Mouse (Mus musculus) layer of hippocampus, adult 9-11 months (tissue): Measurements from ENCODE around the gene Zfyve28.

ENCODE experiments used
- DNase-seq: peaks from one replicate; pipeline ENCODE4 v3.0.0; 2022

Zfyve28 gene

DNA sequence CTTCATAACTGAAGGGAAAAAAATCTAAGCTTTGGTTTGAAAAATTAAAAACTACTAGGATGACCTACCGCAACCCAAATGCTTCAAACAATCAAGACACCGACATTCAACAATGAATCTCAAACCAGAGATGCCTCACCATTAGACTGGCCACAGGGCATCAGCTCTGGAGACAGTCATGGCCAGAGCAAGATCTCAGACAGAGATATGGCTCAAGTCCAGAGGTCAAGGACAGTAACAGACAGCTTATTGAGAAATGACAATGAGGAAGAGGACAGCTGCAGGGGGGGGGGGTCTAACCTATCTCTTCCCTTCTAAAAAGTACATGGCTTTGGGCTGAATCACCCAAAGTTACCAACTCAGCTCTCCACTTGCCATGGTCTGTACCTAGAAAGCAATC, 3.0 kb downstream of the Zfyve28 start:
- no peak for DNase-seq

DNA sequence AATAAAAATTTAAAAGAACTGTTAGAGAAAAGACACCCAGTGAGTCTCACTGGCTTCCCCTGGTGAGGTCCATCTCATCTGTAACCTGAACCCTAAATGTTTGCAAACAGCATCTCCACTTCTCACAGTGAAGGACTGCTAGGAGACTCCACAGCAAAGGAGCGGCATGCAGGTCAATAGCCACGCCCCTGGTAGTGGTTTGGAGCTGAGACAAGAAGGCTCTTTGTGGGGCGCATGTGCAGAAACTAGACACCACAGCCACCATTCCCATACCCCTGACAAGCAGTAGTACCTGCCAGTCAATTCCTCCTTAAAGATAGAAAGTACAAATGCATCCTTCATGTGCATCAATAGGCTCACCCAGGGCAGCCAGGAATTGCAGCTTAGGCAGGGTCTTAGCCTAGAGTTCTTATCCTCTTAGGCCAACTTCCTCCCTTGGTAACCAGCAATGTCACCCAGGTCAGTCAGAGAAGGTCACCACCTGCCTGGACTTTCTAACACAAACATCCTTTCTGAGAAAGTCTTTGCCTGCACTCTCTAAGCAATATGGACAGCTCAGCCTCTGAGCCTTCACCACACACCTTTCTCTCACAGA, 4.0 kb downstream of the Zfyve28 start:
- DNase-seq: no peak

DNA sequence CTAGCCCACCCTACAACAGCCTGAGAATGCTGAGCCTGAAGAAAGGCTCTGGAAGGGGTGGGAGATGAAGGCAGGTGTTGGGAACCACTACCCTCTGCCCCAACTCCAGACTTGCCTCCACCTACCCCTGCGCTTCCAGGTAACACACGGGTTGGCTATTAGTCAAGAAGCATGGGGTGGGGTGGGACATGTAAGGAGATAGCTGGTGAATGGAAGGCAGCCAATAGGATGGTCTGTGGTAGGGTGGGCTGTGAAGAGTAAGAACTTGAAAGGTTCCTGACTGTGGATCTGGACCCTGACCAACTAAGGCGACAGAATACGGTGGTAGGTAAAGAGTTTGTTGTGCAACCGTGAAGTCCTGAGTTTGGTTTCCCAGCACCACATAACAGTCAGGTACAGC, 4.9 kb downstream of the Zfyve28 start:
- no peak for DNase-seq

DNA sequence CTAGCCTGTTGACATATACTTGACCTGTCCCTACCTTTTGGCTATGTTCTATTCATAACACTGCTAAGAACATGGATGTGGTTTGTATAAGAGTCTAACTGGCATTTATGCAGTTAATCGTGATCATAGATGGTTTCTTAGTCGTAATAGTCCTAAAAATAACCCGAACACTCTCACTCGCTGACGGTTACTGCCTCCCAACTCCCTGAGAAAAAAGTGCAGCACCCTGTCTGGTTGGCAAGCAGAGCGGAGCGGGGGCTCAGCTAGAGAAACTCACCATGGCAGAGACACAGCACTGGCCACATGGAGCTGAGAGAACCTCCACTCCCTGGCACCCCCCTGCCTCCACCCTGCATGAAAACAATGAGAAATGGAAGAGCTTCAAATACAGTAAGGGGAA, 7.3 kb downstream of the Zfyve28 start:
- no peak for DNase-seq

DNA sequence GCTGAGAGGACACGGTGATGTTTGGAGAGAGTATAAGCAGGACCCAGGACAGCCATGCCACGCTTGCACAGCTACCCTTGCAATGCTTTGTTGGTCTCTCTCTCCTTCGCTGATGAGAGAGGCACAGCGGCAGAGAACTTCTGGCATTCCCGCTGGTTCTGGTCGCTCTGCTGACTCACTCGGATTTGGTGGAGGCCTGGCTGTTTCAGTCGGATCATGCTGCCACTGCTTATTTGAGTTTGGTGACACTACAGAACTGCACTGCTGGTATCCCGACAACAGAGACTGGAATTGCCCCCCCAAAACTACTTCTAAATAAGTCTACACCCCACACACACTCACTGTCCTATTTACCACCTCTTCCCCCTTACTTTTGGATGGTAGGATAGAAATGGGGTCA, 9.0 kb downstream of the Zfyve28 start:
- DNase-seq: no peak

DNA sequence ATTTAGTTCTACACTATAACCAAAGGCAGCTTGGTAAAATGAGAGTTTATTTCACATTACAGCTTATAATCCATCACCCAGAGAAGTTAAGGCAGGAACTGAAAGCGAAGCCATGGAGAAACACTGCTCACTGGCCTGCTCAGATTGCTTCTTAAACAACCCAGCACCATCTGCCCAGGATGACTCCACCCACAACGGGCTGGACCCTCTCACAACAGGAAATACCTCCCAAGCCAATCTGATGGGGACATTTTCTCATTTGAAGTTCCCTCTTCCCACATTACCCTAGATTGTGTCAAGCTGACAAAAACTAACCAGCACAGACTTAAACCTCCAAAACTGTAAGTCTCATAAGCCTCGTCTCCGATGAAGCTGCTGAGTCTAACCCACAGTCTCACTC, 10.2 kb downstream of the Zfyve28 start:
- DNase-seq: no peak

GRCm38 (mm10) chr5:34276746-34277145, 11.5 kb downstream of the Zfyve28 start:
- peak; percentile 51 for DNase-seq

GRCm38 (mm10) chr5:34276191-34276590, 12.1 kb downstream of the Zfyve28 start:
- no peak for DNase-seq

GRCm38 (mm10) chr5:34274676-34275293, 13.5 kb downstream of the Zfyve28 start:
- no peak for DNase-seq

- DNase-seq: no peak
Measured at GRCm38 (mm10) chr5:34274268-34274667, 14.0 kb downstream of the Zfyve28 start.

- DNase-seq: no peak
Measured at GRCm38 (mm10) chr5:34273251-34273681, 15.0 kb downstream of the Zfyve28 start.

GRCm38 (mm10) chr5:34271743-34272142, 16.5 kb downstream of the Zfyve28 start:
- DNase-seq: no peak

GRCm38 (mm10) chr5:34269921-34270465, 18.3 kb downstream of the Zfyve28 start:
- no peak for DNase-seq

DNA sequence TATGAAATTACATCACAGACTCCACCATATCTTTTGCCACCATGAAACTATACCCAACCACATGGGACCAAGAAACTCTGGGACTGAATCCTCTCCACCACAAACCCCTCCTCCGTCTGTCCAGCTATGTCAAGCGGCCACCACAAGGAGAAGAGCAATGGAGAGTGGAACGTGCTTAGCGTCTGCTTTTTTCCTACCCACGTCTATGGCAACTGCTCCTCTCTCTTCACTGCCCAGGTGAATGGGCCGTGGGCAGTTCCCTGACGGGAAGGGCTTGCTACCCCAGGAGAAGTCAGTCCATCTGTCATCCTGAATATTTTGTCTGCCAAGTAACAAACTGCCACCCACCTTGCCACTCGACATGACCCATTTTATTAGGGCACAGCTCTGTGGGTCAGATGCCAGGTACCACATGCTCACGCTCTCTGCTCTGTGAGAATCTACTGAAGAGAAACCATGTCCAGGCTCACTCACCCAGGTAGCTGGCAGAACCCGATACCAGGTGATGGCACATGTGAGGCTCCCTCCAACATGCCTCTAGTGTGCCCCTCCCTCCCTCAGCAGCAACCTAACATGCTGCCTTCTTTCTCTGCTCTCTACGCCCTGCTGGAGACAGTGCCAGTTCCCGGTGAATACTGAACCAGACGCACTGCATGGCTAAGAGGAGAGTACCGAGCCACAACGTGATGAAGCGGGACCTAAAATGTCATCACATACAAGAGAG, 18.9 kb downstream of the Zfyve28 start:
- no peak for DNase-seq

DNA sequence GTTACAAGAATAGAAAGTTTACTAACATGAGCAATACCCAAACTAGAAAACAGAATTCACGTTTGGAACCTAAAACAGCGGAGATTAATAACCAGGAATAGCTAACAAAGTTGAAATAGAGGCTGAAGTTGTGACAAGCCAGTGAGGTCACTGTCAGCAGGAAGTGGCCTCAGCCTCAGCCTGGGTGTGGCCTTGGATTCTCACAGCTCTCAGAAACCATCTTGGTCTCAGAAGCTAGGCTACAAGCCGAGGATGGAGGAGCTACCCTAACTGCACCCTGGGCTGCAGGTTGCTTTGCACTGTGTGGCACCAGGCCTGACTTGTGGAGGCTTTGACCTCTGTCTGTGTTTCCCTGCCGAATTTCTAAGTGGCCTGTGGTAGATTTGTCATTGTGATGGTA, 22.2 kb downstream of the Zfyve28 start:
- no peak for DNase-seq

DNA sequence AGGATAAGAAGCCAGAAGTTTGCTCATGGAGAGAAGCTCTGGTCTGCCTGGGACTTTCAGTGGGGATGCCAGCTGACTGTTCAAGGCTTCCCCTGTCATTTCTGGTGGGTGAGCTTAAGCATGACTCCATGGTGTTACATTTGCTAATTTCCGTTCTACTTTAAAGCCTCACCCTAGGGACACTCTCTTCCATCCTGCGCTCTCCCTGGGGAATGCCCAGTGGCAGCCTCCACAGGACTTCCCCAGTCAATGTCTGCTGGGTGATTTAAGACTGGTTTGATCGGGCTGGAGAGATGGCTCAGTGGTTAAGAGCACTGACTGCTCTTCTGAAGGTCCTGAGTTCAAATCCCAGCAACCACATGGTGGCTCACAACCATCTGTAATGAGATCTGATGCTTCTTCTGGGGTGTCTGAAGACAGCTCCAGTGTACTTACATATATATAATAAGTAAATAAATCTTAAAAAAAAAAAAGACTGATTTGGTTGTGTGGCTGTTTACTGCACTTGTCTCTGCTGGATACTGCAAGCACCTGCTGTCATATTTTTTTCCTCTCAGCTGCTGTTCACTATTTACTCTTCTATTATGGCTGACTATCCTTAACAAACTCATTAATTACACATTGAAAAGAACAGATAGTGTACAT, 29.0 kb downstream of the Zfyve28 start:
- no peak for DNase-seq

DNA sequence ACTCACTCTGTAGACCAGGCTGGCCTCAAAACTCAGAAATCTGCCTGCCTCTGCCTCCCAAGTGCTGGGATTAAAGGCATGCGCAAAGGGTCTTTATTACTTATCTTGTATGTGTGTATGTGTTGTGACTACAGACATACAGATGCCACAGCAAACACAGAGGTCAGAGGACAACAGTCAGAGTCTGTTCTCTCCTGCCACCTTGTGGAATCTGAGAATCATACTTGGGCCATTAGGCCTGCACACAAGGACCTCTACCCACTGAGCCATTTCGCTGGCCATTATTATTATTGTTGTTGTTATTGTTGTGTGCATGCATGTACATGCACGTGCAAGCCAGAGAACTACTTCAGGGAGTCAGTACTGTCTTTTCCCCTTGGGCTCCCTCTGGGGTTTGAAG, 33.1 kb downstream of the Zfyve28 start:
- DNase-seq: no peak

- DNase-seq: no peak
Measured at GRCm38 (mm10) chr5:34254309-34254708, 33.9 kb downstream of the Zfyve28 start.

GRCm38 (mm10) chr5:34252967-34253519, 35.2 kb downstream of the Zfyve28 start:
- DNase-seq: no peak

DNA sequence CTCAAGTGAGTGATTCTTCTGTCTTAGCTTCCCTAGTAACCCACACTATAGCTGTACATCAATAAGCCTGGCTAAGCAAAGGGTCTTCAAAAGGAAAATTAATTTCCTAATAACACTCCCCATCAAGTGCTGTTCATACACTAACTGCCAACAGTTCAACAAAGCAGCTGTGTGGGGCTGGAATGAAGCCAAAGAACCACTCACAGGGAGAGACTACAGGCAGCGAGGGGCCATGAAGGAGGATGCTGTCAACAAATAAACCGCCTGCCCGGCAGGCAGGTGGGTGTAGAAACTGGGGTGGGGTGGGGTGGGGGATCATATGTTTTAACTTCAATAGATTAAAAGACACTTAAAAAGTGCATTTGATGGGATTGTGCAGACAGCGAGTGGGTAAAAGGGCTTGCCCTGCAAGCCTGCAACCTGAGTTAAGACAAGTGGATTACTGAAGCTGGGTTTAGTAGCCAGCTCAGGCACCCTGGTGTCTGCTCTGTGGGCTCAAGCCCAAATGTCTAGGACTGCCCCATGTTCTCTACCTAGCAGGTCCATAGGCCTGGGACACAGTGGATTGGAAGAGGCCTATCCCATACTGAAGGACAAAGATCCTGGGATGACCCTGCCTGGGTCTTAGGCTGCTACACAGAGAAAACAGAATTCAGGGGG, 35.8 kb downstream of the Zfyve28 start:
- peak; percentile 61 for DNase-seq

DNA sequence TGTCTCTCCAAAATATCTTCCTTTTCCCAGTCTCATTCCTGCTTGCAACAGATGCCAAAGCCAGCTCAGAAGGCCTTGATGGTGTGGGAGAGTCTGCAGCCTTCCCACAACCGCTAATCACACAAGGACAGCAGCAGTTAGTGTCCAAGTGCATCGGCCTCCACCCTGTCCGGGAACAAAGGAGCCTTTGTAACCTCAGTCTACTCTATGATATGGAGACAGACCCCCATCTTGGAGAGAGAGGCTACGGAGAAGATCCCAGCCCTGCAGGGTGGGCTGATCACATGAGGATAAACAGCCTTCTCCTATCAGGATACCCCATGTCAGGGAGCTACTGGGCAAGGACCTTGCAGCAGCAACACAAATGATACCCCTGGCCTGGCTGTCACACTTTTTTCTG, 36.5 kb downstream of the Zfyve28 start:
- no peak for DNase-seq

DNA sequence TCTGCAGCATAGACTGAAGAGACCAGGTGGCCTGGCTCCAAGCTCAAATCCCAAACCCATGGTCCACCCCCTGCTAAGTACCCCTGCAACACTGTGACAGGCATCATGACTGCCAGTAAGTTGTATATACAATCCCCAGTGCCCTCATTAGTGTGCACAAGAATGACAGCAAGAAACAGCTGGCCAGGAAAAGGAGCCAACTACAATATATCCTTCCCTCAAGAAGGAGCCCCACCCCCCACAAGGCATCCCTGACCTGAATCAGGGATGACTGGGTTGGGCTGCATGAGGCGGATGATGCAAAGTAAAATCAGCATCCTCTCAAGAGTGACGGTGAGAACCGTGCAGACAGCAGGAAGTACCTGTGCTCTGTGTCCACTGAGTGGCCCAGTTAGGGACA, 38.2 kb downstream of the Zfyve28 start:
- no peak for DNase-seq

DNA sequence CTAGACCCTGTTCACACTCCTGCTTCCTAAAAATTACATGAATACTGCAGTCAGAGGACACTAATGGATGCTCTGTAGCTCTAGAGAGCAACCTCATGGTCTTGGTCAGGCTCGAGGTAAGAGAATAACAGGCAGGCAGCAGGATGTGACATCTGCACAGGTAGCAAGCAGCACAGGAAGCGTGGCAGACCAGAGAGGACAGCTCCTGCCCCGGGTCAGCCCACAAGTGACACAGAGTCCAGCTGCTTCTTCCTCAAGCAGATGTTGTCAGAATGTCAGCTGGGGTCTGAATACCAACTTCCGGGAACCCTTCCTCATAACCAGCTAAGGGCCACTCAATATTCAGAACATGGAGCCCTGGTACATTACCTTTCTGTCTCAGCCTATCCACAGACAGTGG, 39.1 kb downstream of the Zfyve28 start:
- DNase-seq: no peak
